Mouse (Mus musculus) liver, embryonic 15.5 days (tissue): ENCODE data around the gene Rabep2. TPM values are rescaled to one million over a fixed set of nuclear protein-coding genes. Genes with fewer than 3 reads are reported as not detected.

Experiments
- ATAC-seq: fragments of 200-750 bp; cut with Nextera tagmentation; 2 replicates; pipeline ENCODE4 v1.8.0; 2017; ENCODE audit warnings: moderate number of reproducible peaks, mild to moderate bottlenecking, moderate library complexity; ENCODE audit not compliant: insufficient read depth
- H3K27ac ChIP-seq: fragments of 300-500 bp; sonication (generic); replicated peaks from 2 replicates; pipeline ENCODE4 v1.5.1; 2015; ENCODE audit warnings: mild to moderate bottlenecking, inconsistent platforms
- H3K27me3 ChIP-seq: fragments of 300-500 bp; sonication (generic); 2 replicates; pipeline ENCODE4 v1.6.1; 2015; ENCODE audit warnings: mild to moderate bottlenecking, inconsistent platforms
- H3K36me3 ChIP-seq: fragments of 300-500 bp; sonication (generic); replicated peaks from 2 replicates; pipeline ENCODE4 v1.6.1; 2015; ENCODE audit warnings: moderate library complexity, mild to moderate bottlenecking, inconsistent platforms
- H3K4me1 ChIP-seq: fragments of 300-500 bp; sonication (generic); replicated peaks from 2 replicates; pipeline ENCODE4 v1.6.1; 2015; ENCODE audit warnings: inconsistent platforms
- H3K4me2 ChIP-seq: fragments of 300-500 bp; sonication (generic); 2 replicates; pipeline ENCODE4 v1.6.1; 2015; ENCODE audit warnings: moderate library complexity, mild to moderate bottlenecking, inconsistent platforms
- H3K4me3 ChIP-seq: fragments of 300-500 bp; sonication (generic); replicated peaks from 2 replicates; pipeline ENCODE4 v1.5.1; 2015; ENCODE audit warnings: mild to moderate bottlenecking, inconsistent platforms
- H3K9ac ChIP-seq: fragments of 300-500 bp; sonication (generic); 2 replicates; pipeline ENCODE4 v1.6.1; 2015; ENCODE audit warnings: moderate library complexity, mild to moderate bottlenecking, inconsistent platforms
- H3K9me3 ChIP-seq: fragments of 300-500 bp; sonication (generic); replicated peaks from 2 replicates; pipeline ENCODE4 v1.6.1; 2016; ENCODE audit warnings: inconsistent platforms
- WGBS: fragments of 180-500 bp; shearing (Covaris S2); methylation state at CpG from one replicate; pipeline ENCODE4 v1.1.7; 2015; ENCODE audit warnings: mixed read lengths; ENCODE audit not compliant: insufficient replicate concordance; 5-methylcytosine and 5-hydroxymethylcytosine counted together
- polyA plus RNA-seq: library from polyadenylated mRNA; unstranded; fragments of >200 nt; fragmentation: Nextera tagmentation; extraction: Ambion mirVana; gene quantifications from 2 replicates; pipeline ENCODE4 v1.2.1, GENCODE M21; 2015

Gene Rabep2
- polyA plus RNA-seq, 1 experiment from 2014 or later = 6.3 TPM

- Histone ChIP-seq H3K4me2 (no peak overlapping the region), H3K36me3 (no peaks in the 10 kb centered on the region), H3K4me1 (no peaks in the 10 kb centered on the region), H3K27me3 (peaks cover 15% of the 10 kb centered on the region; the same call in 1 of the 2 replicates), H3K9ac (no peak overlapping the region), H3K27ac (no peak overlapping the region), H3K9me3 (no peaks in the 10 kb centered on the region), H3K4me3 (no peak overlapping the region)
- ATAC-seq = no peak
- WGBS = 71% methylated on average over 4 of the region's 4 CpGs
Observed at GRCm38 (mm10) chr7:126411061-126411460, 17.5 kb upstream of the Rabep2 start.

GRCm38 (mm10) chr7:126414725-126415124 lies 13.8 kb upstream of the Rabep2 start, which contains the start of gene Cd19:
Gene Cd19, minus strand, starts transcription at chr7:126414889.
- Histone ChIP-seq H3K9ac (no peak within 1 kb of the TSS), H3K4me1 (no peaks in the 10 kb centered on the region), H3K27me3 (peaks cover 15% of the 10 kb centered on the region; the same call in 1 of the 2 replicates), H3K36me3 (no peaks in the 10 kb centered on the region), H3K27ac (no peak within 1 kb of the TSS), H3K4me2 (no peak within 1 kb of the TSS), H3K9me3 (no peaks in the 10 kb centered on the region), H3K4me3 (no peak within 1 kb of the TSS)
- 73% methylated on average over 6 of the region's 6 CpGs for WGBS
- ATAC-seq = no peak

GRCm38 (mm10) chr7:126416615-126417014 lies 11.9 kb upstream of the Rabep2 start:
- no peaks in the 10 kb centered on the region for H3K9me3 ChIP-seq
- H3K4me2 ChIP-seq = no peak overlapping the region
- no peak overlapping the region for H3K9ac ChIP-seq
- H3K4me1 ChIP-seq = no peaks in the 10 kb centered on the region
- H3K27me3 ChIP-seq = 0 out of 2 replicates have a peak, but pooled peaks cover 5% of the 10 kb centered on the region
- WGBS = 13% methylated on average over 2 of the region's 2 CpGs
- H3K36me3 ChIP-seq = no peaks in the 10 kb centered on the region
- ATAC-seq = no peak
- H3K4me3 ChIP-seq = no peak overlapping the region
- H3K27ac ChIP-seq = no peak overlapping the region

GRCm38 (mm10) chr7:126417045-126417444 lies 11.5 kb upstream of the Rabep2 start:
- no peak overlapping the region for H3K9ac ChIP-seq
- no peaks in the 10 kb centered on the region for H3K9me3 ChIP-seq
- H3K27ac ChIP-seq = no peak overlapping the region
- no peak overlapping the region for H3K4me3 ChIP-seq
- WGBS = 38% methylated on average over 8 of the region's 8 CpGs
- no peak for ATAC-seq
- H3K4me1 ChIP-seq = no peaks in the 10 kb centered on the region
- H3K27me3 ChIP-seq = 0 out of 2 replicates have a peak, but pooled peaks cover 5% of the 10 kb centered on the region
- no peaks in the 10 kb centered on the region for H3K36me3 ChIP-seq
- no peak overlapping the region for H3K4me2 ChIP-seq

GRCm38 (mm10) chr7:126417606-126418005 lies 11.0 kb upstream of the Rabep2 start:
- WGBS = 66% methylated on average over 4 of the region's 4 CpGs
- no peaks in the 10 kb centered on the region for H3K4me1 ChIP-seq
- no peaks in the 10 kb centered on the region for H3K9me3 ChIP-seq
- 0 out of 2 replicates have a peak, but pooled peaks cover 5% of the 10 kb centered on the region for H3K27me3 ChIP-seq
- no peak for ATAC-seq
- H3K4me3 ChIP-seq = no peak overlapping the region
- H3K9ac ChIP-seq = no peak overlapping the region
- H3K4me2 ChIP-seq = no peak overlapping the region
- no peak overlapping the region for H3K27ac ChIP-seq
- H3K36me3 ChIP-seq = no peaks in the 10 kb centered on the region

GRCm38 (mm10) chr7:126418496-126418895 lies 10.1 kb upstream of the Rabep2 start:
- no peaks in the 10 kb centered on the region for H3K9me3 ChIP-seq
- H3K27ac ChIP-seq = no peak overlapping the region
- H3K36me3 ChIP-seq = no peaks in the 10 kb centered on the region
- H3K4me1 ChIP-seq = no peaks in the 10 kb centered on the region
- H3K9ac ChIP-seq = no peak overlapping the region
- 0 out of 2 replicates have a peak, but pooled peaks cover under 1% of the 10 kb centered on the region for H3K27me3 ChIP-seq
- 44% methylated on average over 3 of the region's 3 CpGs for WGBS
- H3K4me2 ChIP-seq = no peak overlapping the region
- no peak for ATAC-seq
- H3K4me3 ChIP-seq = no peak overlapping the region

GRCm38 (mm10) chr7:126421756-126422155 lies 6.8 kb upstream of the Rabep2 start:
- Histone ChIP-seq H3K27ac (no peak overlapping the region), H3K4me3 (no peak overlapping the region), H3K9ac (no peak overlapping the region), H3K4me1 (no peaks in the 10 kb centered on the region), H3K27me3 (peaks cover 4% of the 10 kb centered on the region; the same call in 1 of the 2 replicates), H3K36me3 (no peaks in the 10 kb centered on the region), H3K9me3 (no peaks in the 10 kb centered on the region), H3K4me2 (no peak overlapping the region)
- 49% methylated on average over 5 of the region's 5 CpGs for WGBS
- no peak for ATAC-seq

- H3K9me3 ChIP-seq = no peaks in the 10 kb centered on the region
- no peak for ATAC-seq
Observed at GRCm38 (mm10) chr7:126424161-126424560, 4.4 kb upstream of the Rabep2 start.

GRCm38 (mm10) chr7:126427323-126427860 lies 1.2 kb upstream of the Rabep2 start:
- 61% methylated on average over 13 of the region's 13 CpGs for WGBS
- no peak overlapping the region for H3K4me3 ChIP-seq
- no peak overlapping the region for H3K9ac ChIP-seq
- no peaks in the 10 kb centered on the region for H3K36me3 ChIP-seq
- H3K27me3 ChIP-seq = peaks cover 4% of the 10 kb centered on the region; the same call in 1 of the 2 replicates
- H3K27ac ChIP-seq = no peak overlapping the region
- no peaks in the 10 kb centered on the region for H3K9me3 ChIP-seq
- no peak for ATAC-seq
- H3K4me2 ChIP-seq = peak overlapping the region; percentile 99; the same call in 1 of the 2 replicates
- peaks cover 27% of the 10 kb centered on the region for H3K4me1 ChIP-seq

More at GRCm38 (mm10) chr7:126424161-126424560, 4.4 kb upstream of the Rabep2 start:
- WGBS = 65% methylated on average over 6 of the region's 6 CpGs
- Histone ChIP-seq H3K9ac (no peak overlapping the region), H3K27ac (no peak overlapping the region), H3K36me3 (no peaks in the 10 kb centered on the region), H3K4me3 (no peak overlapping the region), H3K27me3 (peaks cover 4% of the 10 kb centered on the region; the same call in 1 of the 2 replicates), H3K4me2 (no peak overlapping the region), H3K4me1 (peaks cover 15% of the 10 kb centered on the region)

- Histone ChIP-seq H3K9me3 (no peaks in the 10 kb centered on the region), H3K36me3 (no peaks in the 10 kb centered on the region), H3K4me2 (peak overlapping the region; percentile 99), H3K27ac (peak overlapping the region; percentile 77), H3K27me3 (peaks cover 4% of the 10 kb centered on the region; the same call in 1 of the 2 replicates), H3K4me1 (peaks cover 27% of the 10 kb centered on the region), H3K9ac (peak overlapping the region; percentile 65), H3K4me3 (peak overlapping the region; percentile 71)
- ATAC-seq = peak; percentile 21
- WGBS = 6% methylated on average over 4 of the region's 4 CpGs
Observed at GRCm38 (mm10) chr7:126428154-126428553, 405 bp upstream of the Rabep2 start.

- H3K27me3 ChIP-seq = peaks cover 4% of the 10 kb centered on the region; the same call in 1 of the 2 replicates
- H3K36me3 ChIP-seq = no peaks in the 10 kb centered on the region
- 37% methylated on average over 15 of the region's 15 CpGs for WGBS
- peak overlapping the region; percentile 65 for H3K9ac ChIP-seq
- no peaks in the 10 kb centered on the region for H3K9me3 ChIP-seq
- peaks cover 27% of the 10 kb centered on the region for H3K4me1 ChIP-seq
- H3K4me2 ChIP-seq = peak overlapping the region; percentile 99
- no peak for ATAC-seq
- H3K4me3 ChIP-seq = peak overlapping the region; percentile 71
- H3K27ac ChIP-seq = no peak overlapping the region
Observed at GRCm38 (mm10) chr7:126429503-126429898, 942 bp downstream of the Rabep2 start.

- no peak overlapping the region for H3K4me2 ChIP-seq
- ATAC-seq = no peak
- H3K36me3 ChIP-seq = no peaks in the 10 kb centered on the region
- H3K9me3 ChIP-seq = no peaks in the 10 kb centered on the region
- no peak overlapping the region for H3K4me3 ChIP-seq
- peaks cover 4% of the 10 kb centered on the region; the same call in 1 of the 2 replicates for H3K27me3 ChIP-seq
- no peak overlapping the region for H3K9ac ChIP-seq
- no peak overlapping the region for H3K27ac ChIP-seq
- peaks cover 27% of the 10 kb centered on the region for H3K4me1 ChIP-seq
Observed at GRCm38 (mm10) chr7:126430167-126430566, 1.6 kb downstream of the Rabep2 start.
